9 mouse cellular contexts compared by ENCODE assay signal in the genomic region with DNA sequence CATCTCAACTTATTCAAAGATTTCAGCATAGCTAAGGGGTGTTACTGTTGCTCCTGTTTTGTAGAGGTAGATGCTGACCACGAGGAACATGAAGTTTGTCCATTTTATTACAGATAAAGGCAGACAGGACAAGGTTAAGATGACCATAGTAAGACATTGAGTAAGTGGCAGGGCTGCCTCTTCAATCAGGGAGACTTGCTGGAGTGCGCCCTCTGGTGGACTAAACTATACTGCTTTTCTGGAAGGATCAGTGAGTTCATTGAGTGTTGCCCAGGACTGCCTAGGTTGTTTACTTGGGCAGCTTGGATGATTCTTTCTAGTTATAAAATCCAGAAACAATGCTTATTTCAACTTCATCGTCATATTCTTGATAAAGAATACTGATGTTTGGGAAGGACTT. TPM values are rescaled to one million over a fixed set of nuclear protein-coding genes. Genes with fewer than 3 reads are reported as not detected.
DNase-seq lines count a peak whose midpoint lies in the region; ATAC-seq and TF ChIP-seq lines count a peak whose summit lies in the region.
"Had no signal": no experiment of that assay in that cellular context is flagged by ENCODE, and none has a peak within 500 bp of the region (broad histone marks: within the 10 kb centered on the region; RNA-seq: fewer than 3 reads in every experiment).

No protein-coding gene starts in this region.

- 8% methylated on average over 3 of the region's 3 CpGs for WGBS in intestine, embryonic 16.5 days
- WGBS in midbrain, embryonic 15.5 days, result 12% methylated on average over 3 of the region's 3 CpGs
- WGBS in stomach, postnatal 0 days, result 10% methylated on average over 3 of the region's 3 CpGs

- peak; percentile 62; the same call in 1 of the 2 replicates for ATAC-seq in intestine, embryonic 16.5 days
- ATAC-seq in midbrain, embryonic 15.5 days (replicated peaks), result 0 out of 2 replicates have a peak, but pooled peaks have one; percentile 63
- ATAC-seq in stomach, postnatal 0 days (ENCODE audit: low FRiP score, low TSS enrichment), result peak; percentile 56; the same call in 1 of the 2 replicates

- TF ChIP-seq CTCF in stomach, postnatal 0 days (IDR thresholded peaks at IDR 0.05; ENCODE audit: low read depth), result peak; percentile 86

- no peak overlapping the region for H3K27ac ChIP-seq in intestine, embryonic 16.5 days (ENCODE audit: low read length)
- H3K27ac ChIP-seq in midbrain, embryonic 15.5 days, result no peak overlapping the region
- H3K27ac ChIP-seq in stomach, postnatal 0 days (replicated peaks), result no peak overlapping the region

- peak; percentile 29 to 50 for DNase-seq in urinary bladder, adult 18-20 months (ENCODE audit: low spot score in 2 of 2)
- DNase-seq in urinary bladder, adult 2 months (ENCODE audit: low spot score), result no peak
- DNase-seq in cerebellum, adult 18-20 months, result peak; percentile 44 to 51
- peak; percentile 68 for DNase-seq in forelimb bud, embryonic 11.5 days (ENCODE audit: low read depth, low spot score)
- peak; percentile 66 to 86 for DNase-seq in left cerebral cortex, postnatal 14 days (ENCODE audit: low spot score in 2 of 2)
- peak; percentile 76 for DNase-seq in stomach, postnatal 0 days (ENCODE audit: low spot score)

- intact Hi-C loops in left cerebral cortex, postnatal 14 days (cut with DNase I), result loop anchor here (2.0 to 5.0 kb wide), 2 partner anchors 64 to 337 kb away; no protein-coding TSS in a partner anchor

- no peak overlapping the region for H3K9ac ChIP-seq in intestine, embryonic 16.5 days (ENCODE audit: low read depth, low read length)
- H3K9ac ChIP-seq in midbrain, embryonic 15.5 days, result no peak overlapping the region
- H3K9ac ChIP-seq in stomach, postnatal 0 days (ENCODE audit: low read length), result no peak overlapping the region

- H3K4me3 ChIP-seq in intestine, embryonic 16.5 days (ENCODE audit: low read length), result no peak overlapping the region
- H3K4me3 ChIP-seq in midbrain, embryonic 15.5 days, result no peak overlapping the region
- no peak overlapping the region for H3K4me3 ChIP-seq in stomach, postnatal 0 days (ENCODE audit: low read depth, low read length)
- H3K4me3 ChIP-seq: erythroblast, embryonic 14.5 days had no signal

- H3K4me1 ChIP-seq in intestine, embryonic 16.5 days (ENCODE audit: control insufficient read depth, insufficient read depth, low read length), result no peaks in the 10 kb centered on the region
- H3K4me1 ChIP-seq in midbrain, embryonic 15.5 days, result no peaks in the 10 kb centered on the region
- H3K4me1 ChIP-seq in stomach, postnatal 0 days (replicated peaks; ENCODE audit: control insufficient read depth, insufficient read depth), result no peaks in the 10 kb centered on the region

- no peaks in the 10 kb centered on the region for H3K9me3 ChIP-seq in intestine, embryonic 16.5 days (ENCODE audit: control insufficient read depth, low read length)
- H3K9me3 ChIP-seq in midbrain, embryonic 15.5 days, result no peaks in the 10 kb centered on the region
- H3K9me3 ChIP-seq in stomach, postnatal 0 days (ENCODE audit: control insufficient read depth, low read length), result no peaks in the 10 kb centered on the region

- no peaks in the 10 kb centered on the region for H3K27me3 ChIP-seq in intestine, embryonic 16.5 days (replicated peaks; ENCODE audit: control insufficient read depth, insufficient read depth, low read length)
- H3K27me3 ChIP-seq in midbrain, embryonic 15.5 days (replicated peaks), result no peaks in the 10 kb centered on the region
- H3K27me3 ChIP-seq in stomach, postnatal 0 days (ENCODE audit: control insufficient read depth, insufficient read depth, low read length), result no peaks in the 10 kb centered on the region

- no peak for TF ChIP-seq EP300 in stomach, postnatal 0 days (optimal IDR thresholded peaks at IDR 0.05)

- H3K36me3 ChIP-seq in intestine, embryonic 16.5 days (ENCODE audit: control insufficient read depth, insufficient read depth, low read length), result no peaks in the 10 kb centered on the region
- H3K36me3 ChIP-seq in midbrain, embryonic 15.5 days (replicated peaks), result no peaks in the 10 kb centered on the region
- H3K36me3 ChIP-seq in stomach, postnatal 0 days (ENCODE audit: control insufficient read depth, insufficient read depth, low read length), result no peaks in the 10 kb centered on the region

- no peak overlapping the region for H3K4me2 ChIP-seq in intestine, embryonic 16.5 days (ENCODE audit: low read depth, low read length)
- no peak overlapping the region for H3K4me2 ChIP-seq in midbrain, embryonic 15.5 days
- H3K4me2 ChIP-seq in stomach, postnatal 0 days (replicated peaks; ENCODE audit: low read depth), result no peak overlapping the region

RNA-seq across cellular contexts. Expression of a gene that starts 47.1 kb away (rescaled TPM):
- polyA plus RNA-seq in urinary bladder, adult 2 months (2012; rRNA removed), result 2.3 and 2.4 TPM in 2 replicates
- 6.4 and 9.3 TPM in 2 replicates for polyA plus RNA-seq in intestine, embryonic 16.5 days (2015; fragmentation: Nextera tagmentation; extraction: Ambion mirVana)
- 1 to 10 TPM; 2.1 to 2.4 TPM for total RNA-seq in left cerebral cortex, postnatal 14 days (2021)
- 0.52 and 1.1 TPM in 2 replicates for polyA plus RNA-seq in midbrain, embryonic 15.5 days (2015; fragmentation: Nextera tagmentation; extraction: Ambion mirVana)
- polyA plus RNA-seq in stomach, postnatal 0 days (2015; fragmentation: Nextera tagmentation; extraction: Ambion mirVana), result 8.9 and 11.2 TPM in 2 replicates
- polyA plus RNA-seq: erythroblast, embryonic 14.5 days had no signal

RNA-seq across cellular contexts. Expression of a gene that starts 56.5 kb away (rescaled TPM):
- not detected in 2 replicates for polyA plus RNA-seq in urinary bladder, adult 2 months (2012; rRNA removed)
- polyA plus RNA-seq in intestine, embryonic 16.5 days (2015; fragmentation: Nextera tagmentation; extraction: Ambion mirVana), result 0.66 and 0.81 TPM in 2 replicates
- not detected for total RNA-seq in left cerebral cortex, postnatal 14 days (2021)
- polyA plus RNA-seq in midbrain, embryonic 15.5 days (2015; fragmentation: Nextera tagmentation; extraction: Ambion mirVana), result not detected in 2 replicates
- polyA plus RNA-seq in stomach, postnatal 0 days (2015; fragmentation: Nextera tagmentation; extraction: Ambion mirVana), result not detected in 2 replicates
- polyA plus RNA-seq: erythroblast, embryonic 14.5 days had no signal
